Mouse (Mus musculus): Measurements from ENCODE around the gene Galm.

DNA sequence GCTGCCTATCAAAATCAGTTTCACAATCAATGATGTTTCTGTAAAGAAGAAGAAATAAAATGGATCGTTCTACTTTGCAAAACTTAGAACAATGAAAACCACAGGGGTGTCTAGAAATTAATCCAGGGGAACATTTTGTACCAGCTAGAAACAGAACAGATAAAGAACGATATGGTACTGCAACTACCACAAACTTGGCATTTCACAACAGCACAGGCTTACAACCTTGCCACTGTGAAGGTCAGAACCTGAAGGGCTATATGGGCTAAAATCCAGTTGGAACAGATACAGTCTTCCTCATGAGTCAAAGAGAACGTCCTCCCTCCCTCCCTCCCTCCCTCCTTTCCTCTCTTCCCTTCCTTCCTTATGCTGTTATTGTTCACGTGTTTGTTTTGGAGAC lies 36.7 kb upstream of the Galm start:
- no peak for TF ChIP-seq CTCF (IDR thresholded peaks at IDR 0.05 in 2 of 3, conservative IDR thresholded peaks at IDR 0.05 in 1 of 3; ENCODE audit: control insufficient read depth in 1 of 3, insufficient read depth in 1 of 3, low read depth in 2 of 3, low read length in 3 of 3, poor library complexity in 1 of 3, severe bottlenecking in 1 of 3)
- no peak for TF ChIP-seq EP300 (IDR thresholded peaks at IDR 0.05; ENCODE audit: low read depth in 1 of 2, low read length in 2 of 2)
- TF ChIP-seq KAT2A (conservative IDR thresholded peaks at IDR 0.05; ENCODE audit: low read depth, low read length): no peak
- no peak for TF ChIP-seq ZMIZ1 (IDR thresholded peaks at IDR 0.05; ENCODE audit: low read depth, low read length)
- no peak for TF ChIP-seq MYB (IDR thresholded peaks at IDR 0.05; ENCODE audit: low read depth, low read length)
- TF ChIP-seq MXI1 (IDR thresholded peaks at IDR 0.05; ENCODE audit: low read depth, low read length): no peak
- TF ChIP-seq GATA1 (IDR thresholded peaks at IDR 0.05; ENCODE audit: low read depth, low read length): no peak
- TF ChIP-seq POLR2A (IDR thresholded peaks at IDR 0.05; ENCODE audit: control insufficient read depth in 1 of 2, insufficient read depth in 1 of 2, low read depth in 1 of 2, low read length in 2 of 2, poor library complexity in 1 of 2): no peak
- no peak for TF ChIP-seq USF1 (IDR thresholded peaks at IDR 0.05; ENCODE audit: low read depth, low read length)
- TF ChIP-seq UBTF (IDR thresholded peaks at IDR 0.05; ENCODE audit: borderline replicate concordance, insufficient read depth, low read depth, low read length): no peak
- no peak for TF ChIP-seq ZKSCAN1 (IDR thresholded peaks at IDR 0.05; ENCODE audit: low read depth, low read length)
- no peak for TF ChIP-seq CHD2 (IDR thresholded peaks at IDR 0.05; ENCODE audit: low read length)

Data from MEL (cell line).